In genomic region chr4:130173060-130173822, GRCm38 (mm10) we compare ENCODE assay signal across 10 mouse cellular contexts. TPM values are rescaled to one million over a fixed set of nuclear protein-coding genes. Genes with fewer than 3 reads are reported as not detected.
DNase-seq lines count a peak whose midpoint lies in the region; ATAC-seq and TF ChIP-seq lines count a peak whose summit lies in the region.
"Had no signal": no experiment of that assay in that cellular context is flagged by ENCODE, and none has a peak within 500 bp of the region (broad histone marks: within the 10 kb centered on the region; RNA-seq: fewer than 3 reads in every experiment).

No protein-coding gene starts in this region.

- TF ChIP-seq CTCF in MEL (IDR thresholded peaks at IDR 0.05 in 2 of 3, conservative IDR thresholded peaks at IDR 0.05 in 1 of 3; ENCODE audit: control insufficient read depth in 1 of 3, insufficient read depth in 1 of 3, low read depth in 2 of 3, low read length in 3 of 3, poor library complexity in 1 of 3, severe bottlenecking in 1 of 3): no peak

- H3K9me3 ChIP-seq in MEL (replicated peaks; ENCODE audit: insufficient read depth, low read length): no peaks in the 10 kb centered on the region
- no peaks in the 10 kb centered on the region for H3K9me3 ChIP-seq in heart, embryonic 15.5 days (replicated peaks)
- no peaks in the 10 kb centered on the region for H3K9me3 ChIP-seq in liver, embryonic 12.5 days (replicated peaks)
- H3K9me3 ChIP-seq in hindbrain, embryonic 13.5 days: no peaks in the 10 kb centered on the region

- 63% methylated on average over 11 of the region's 11 CpGs for WGBS in heart, embryonic 15.5 days
- 48% methylated on average over 11 of the region's 11 CpGs for WGBS in liver, embryonic 12.5 days (ENCODE audit: insufficient replicate concordance)
- WGBS in hindbrain, embryonic 13.5 days: 70% methylated on average over 11 of the region's 11 CpGs

- intact Hi-C loops in left cerebral cortex, postnatal 36 days (cut with DNase I): no loop called here

- TF ChIP-seq RAD21 in MEL (IDR thresholded peaks at IDR 0.05; ENCODE audit: low read depth, low read length): no peak

- TF ChIP-seq EP300 in MEL (IDR thresholded peaks at IDR 0.05; ENCODE audit: low read depth in 1 of 2, low read length in 2 of 2): peak; percentile 58 to 63

- DNase-seq in 3T3-L1 (ENCODE audit: low read depth, low spot score) (peak; percentile 43), MEL (ENCODE audit: low read depth, low spot score) (peak; percentile 81)
- no peak for DNase-seq in cerebellum, adult 11 months
- DNase-seq in cerebellum, adult 8-10 months: no peak
- no peak for DNase-seq in left cerebral cortex, postnatal 36 days (ENCODE audit: low spot score in 2 of 2)

- H3K27ac ChIP-seq in MEL (ENCODE audit: control insufficient read depth, low read depth, low read length): peak overlapping the region; percentile 53
- peak overlapping the region; percentile 89 for H3K27ac ChIP-seq in heart, embryonic 15.5 days
- peak overlapping the region; percentile 78 for H3K27ac ChIP-seq in liver, embryonic 12.5 days
- H3K27ac ChIP-seq in hindbrain, embryonic 13.5 days: no peak overlapping the region
- H3K27ac ChIP-seq: macrophage had no signal

- TF ChIP-seq POLR2A in MEL (IDR thresholded peaks at IDR 0.05; ENCODE audit: control insufficient read depth in 1 of 2, insufficient read depth in 1 of 2, low read depth in 1 of 2, low read length in 2 of 2, poor library complexity in 1 of 2): no peak

- peaks cover 0 to 18% of the 10 kb centered on the region in 2 experiments; a peak in 2 of 4 replicates for H3K36me3 ChIP-seq in MEL (ENCODE audit: control insufficient read depth in 1 of 2, insufficient read depth in 2 of 2, low read length in 2 of 2)
- H3K36me3 ChIP-seq in heart, embryonic 15.5 days: no peaks in the 10 kb centered on the region
- peaks cover 10% of the 10 kb centered on the region; the same call in 1 of the 2 replicates for H3K36me3 ChIP-seq in liver, embryonic 12.5 days
- no peaks in the 10 kb centered on the region for H3K36me3 ChIP-seq in hindbrain, embryonic 13.5 days

- H3K4me1 ChIP-seq in MEL (ENCODE audit: control insufficient read depth in 1 of 2, insufficient read depth in 2 of 2, low read length in 2 of 2): peaks cover 6 to 61% of the 10 kb centered on the region in 2 experiments
- H3K4me1 ChIP-seq in heart, embryonic 15.5 days (replicated peaks): peaks cover 92% of the 10 kb centered on the region
- peaks cover 67% of the 10 kb centered on the region for H3K4me1 ChIP-seq in liver, embryonic 12.5 days
- H3K4me1 ChIP-seq in hindbrain, embryonic 13.5 days (replicated peaks): peaks cover 28% of the 10 kb centered on the region

- peak overlapping the region; percentile 63 for H3K9ac ChIP-seq in MEL (ENCODE audit: control insufficient read depth, low read depth, low read length, poor library complexity, severe bottlenecking)
- no peak overlapping the region for H3K9ac ChIP-seq in heart, embryonic 15.5 days
- H3K9ac ChIP-seq in liver, embryonic 12.5 days: peak overlapping the region; percentile 59
- H3K9ac ChIP-seq in hindbrain, embryonic 13.5 days: no peak overlapping the region

- H3K79me2 ChIP-seq in MEL (ENCODE audit: control insufficient read depth, insufficient read depth, low read length, poor library complexity): no peaks in the 10 kb centered on the region

- peak overlapping the region; percentile 76 for H3K4me2 ChIP-seq in heart, embryonic 15.5 days
- H3K4me2 ChIP-seq in liver, embryonic 12.5 days: peak overlapping the region; percentile 69
- H3K4me2 ChIP-seq in hindbrain, embryonic 13.5 days: no peak overlapping the region

- ATAC-seq in heart, embryonic 15.5 days (replicated peaks; ENCODE audit: insufficient number of reproducible peaks, insufficient read depth, low FRiP score, low read depth): no peak
- ATAC-seq in liver, embryonic 12.5 days: peak; percentile 85
- ATAC-seq in hindbrain, embryonic 13.5 days (ENCODE audit: low FRiP score): no peak

- no peaks in the 10 kb centered on the region for H3K27me3 ChIP-seq in MEL (ENCODE audit: control insufficient read depth in 1 of 2, insufficient read depth in 2 of 2, low read length in 2 of 2)
- no peaks in the 10 kb centered on the region for H3K27me3 ChIP-seq in heart, embryonic 15.5 days
- peaks cover 81% of the 10 kb centered on the region for H3K27me3 ChIP-seq in liver, embryonic 12.5 days (replicated peaks)
- peaks cover 49% of the 10 kb centered on the region for H3K27me3 ChIP-seq in hindbrain, embryonic 13.5 days

- H3K4me3 ChIP-seq in MEL (ENCODE audit: control insufficient read depth in 1 of 2, insufficient read depth in 1 of 2, low read depth in 2 of 2, low read length in 2 of 2): peak overlapping the region; percentile 37 to 88
- H3K4me3 ChIP-seq in heart, embryonic 15.5 days: peak overlapping the region; percentile 49; the same call in 1 of the 2 replicates
- peak overlapping the region; percentile 55 for H3K4me3 ChIP-seq in liver, embryonic 12.5 days
- H3K4me3 ChIP-seq in hindbrain, embryonic 13.5 days: no peak overlapping the region

TF ChIP-seq in MEL, 35 proteins besides CTCF, POLR2A, EP300 and RAD21 (continues in another document):
- TF ChIP-seq ZMIZ1 (IDR thresholded peaks at IDR 0.05; ENCODE audit: low read depth, low read length) (no peak), MAFK (IDR thresholded peaks at IDR 0.05; ENCODE audit: borderline replicate concordance, low read depth, low read length) (peak; percentile 47; the same call in 1 of the 2 replicates), E2F4 (IDR thresholded peaks at IDR 0.05; ENCODE audit: borderline replicate concordance, low read depth, low read length) (no peak), SIN3A (IDR thresholded peaks at IDR 0.05; ENCODE audit: low read length) (peak; percentile 61), NRF1 (IDR thresholded peaks at IDR 0.05; ENCODE audit: insufficient read depth, low read depth, low read length, poor library complexity, severe bottlenecking) (no peak), BHLHE40 (IDR thresholded peaks at IDR 0.05; ENCODE audit: borderline replicate concordance, low read depth, low read length) (peak; percentile 45; the same call in 1 of the 2 replicates), MAZ (IDR thresholded peaks at IDR 0.05; ENCODE audit: low read depth, low read length) (peak; percentile 54; the same call in 1 of the 2 replicates), MAX (IDR thresholded peaks at IDR 0.05; ENCODE audit: low read length) (peak; percentile 44), TBP (IDR thresholded peaks at IDR 0.05; ENCODE audit: low read depth, low read length) (0 out of 2 replicates have a peak, but pooled peaks have one; percentile 27), GABPA (IDR thresholded peaks at IDR 0.05; ENCODE audit: low read depth, low read length) (peak; percentile 52; the same call in 1 of the 2 replicates), ZC3H11A (IDR thresholded peaks at IDR 0.05; ENCODE audit: low read depth, low read length) (no peak), GATA1 (IDR thresholded peaks at IDR 0.05; ENCODE audit: low read depth, low read length) (peak; percentile 53; the same call in 1 of the 2 replicates), UBTF (IDR thresholded peaks at IDR 0.05; ENCODE audit: borderline replicate concordance, insufficient read depth, low read depth, low read length) (no peak), ETS1 (IDR thresholded peaks at IDR 0.05; ENCODE audit: low read depth, low read length) (peak; percentile 53), MYC (IDR thresholded peaks at IDR 0.05; ENCODE audit: low read depth, low read length) (peak; percentile 82), ZKSCAN1 (IDR thresholded peaks at IDR 0.05; ENCODE audit: low read depth, low read length) (no peak), JUND (IDR thresholded peaks at IDR 0.05; ENCODE audit: low read depth, low read length) (0 out of 2 replicates have a peak, but pooled peaks have one; percentile 35), POLR2AphosphoS2 (IDR thresholded peaks at IDR 0.05; ENCODE audit: low read length) (no peak), ZNF384 (IDR thresholded peaks at IDR 0.05; ENCODE audit: low read depth, low read length) (peak; percentile 82), HCFC1 (IDR thresholded peaks at IDR 0.05; ENCODE audit: low read depth, low read length) (no peak), MXI1 (IDR thresholded peaks at IDR 0.05; ENCODE audit: low read depth, low read length) (0 out of 2 replicates have a peak, but pooled peaks have one; percentile 46), MEF2A (IDR thresholded peaks at IDR 0.05; ENCODE audit: extremely low read depth, insufficient replicate concordance, low read depth, low read length, poor library complexity, severe bottlenecking) (no peak), TAL1 (IDR thresholded peaks at IDR 0.05; ENCODE audit: low read length) (peak; percentile 34)

RNA-seq across cellular contexts. Expression of gene Tinagl1, which starts 1.7 kb away (rescaled TPM):
- total RNA-seq in MEL (2012; rRNA removed): 6.1 and 6.2 TPM in 2 replicates
- 10 to 100 TPM in 1 of 2 experiments, not detected in 1; 21.9 TPM for polyA plus RNA-seq in MEL (2012; ENCODE audit: insufficient read depth in 1 of 2, insufficient read length in 2 of 2, low read depth in 1 of 2, low replicate concordance in 2 of 2, missing spikeins in 1 of 2)
- polyA plus RNA-seq in heart, embryonic 15.5 days (2015; fragmentation: Nextera tagmentation; extraction: Ambion mirVana): 52.0 and 57.2 TPM in 2 replicates
- polyA plus RNA-seq in liver, embryonic 12.5 days (2016; fragmentation: Nextera tagmentation; extraction: Ambion mirVana): 30.9 and 32.6 TPM in 2 replicates
- 7.5 and 7.6 TPM in 2 replicates for polyA plus RNA-seq in hindbrain, embryonic 13.5 days (2015; fragmentation: Nextera tagmentation; extraction: Ambion mirVana)
- total RNA-seq in left cerebral cortex, postnatal 36 days (2021): 10 to 100 TPM in 1 of 2 experiments, 1 to 10 TPM in 1; 8.0 to 13.4 TPM
- polyA plus RNA-seq: macrophage had no signal

RNA-seq across cellular contexts. Expression of gene Hcrtr1, which starts 34.1 kb away (rescaled TPM):
- total RNA-seq in MEL (2012; rRNA removed): not detected in 2 replicates
- polyA plus RNA-seq in MEL (2012; ENCODE audit: insufficient read depth in 1 of 2, insufficient read length in 2 of 2, low read depth in 1 of 2, low replicate concordance in 2 of 2, missing spikeins in 1 of 2): not detected
- polyA plus RNA-seq in heart, embryonic 15.5 days (2015; fragmentation: Nextera tagmentation; extraction: Ambion mirVana): 0.13 TPM in 1 of 2 replicates, not detected in the other
- polyA plus RNA-seq in liver, embryonic 12.5 days (2016; fragmentation: Nextera tagmentation; extraction: Ambion mirVana): 0.12 TPM in 1 of 2 replicates, not detected in the other
- 0.60 and 1.0 TPM in 2 replicates for polyA plus RNA-seq in hindbrain, embryonic 13.5 days (2015; fragmentation: Nextera tagmentation; extraction: Ambion mirVana)
- 1 to 10 TPM; 2.0 to 2.4 TPM for total RNA-seq in left cerebral cortex, postnatal 36 days (2021)
- polyA plus RNA-seq: macrophage had no signal

RNA-seq across cellular contexts. Expression of gene Gm853, which starts 49.0 kb away (rescaled TPM):
- not detected in 2 replicates for total RNA-seq in MEL (2012; rRNA removed)
- polyA plus RNA-seq in MEL (2012; ENCODE audit: insufficient read depth in 1 of 2, insufficient read length in 2 of 2, low read depth in 1 of 2, low replicate concordance in 2 of 2, missing spikeins in 1 of 2): under 1 TPM in 1 of 2 experiments, not detected in 1; 0.04 TPM
- polyA plus RNA-seq in heart, embryonic 15.5 days (2015; fragmentation: Nextera tagmentation; extraction: Ambion mirVana): not detected in 2 replicates
- polyA plus RNA-seq in liver, embryonic 12.5 days (2016; fragmentation: Nextera tagmentation; extraction: Ambion mirVana): not detected in 2 replicates
- 0.67 and 1.4 TPM in 2 replicates for polyA plus RNA-seq in hindbrain, embryonic 13.5 days (2015; fragmentation: Nextera tagmentation; extraction: Ambion mirVana)
- total RNA-seq in left cerebral cortex, postnatal 36 days (2021): not detected
- polyA plus RNA-seq: gonadal fat pad, adult 2 months; macrophage had no signal

Comparison
In these comparisons a context has a peak if more than half of its experiments do, and no peak if none do; other contexts are left out.
1. DNase-seq: peak in 3T3-L1 (single experiment) and MEL (single experiment); none in cerebellum, adult 11 months (single experiment), cerebellum, adult 8-10 months (single experiment) and left cerebral cortex, postnatal 36 days (0 of 2).
2. H3K9ac ChIP-seq: peak in MEL (single experiment) and liver, embryonic 12.5 days (single experiment); none in heart, embryonic 15.5 days (single experiment) and hindbrain, embryonic 13.5 days (single experiment).